Mouse (Mus musculus): ENCODE results near the gene Sltm. TPM values are rescaled to one million over a fixed set of nuclear protein-coding genes. Genes with fewer than 3 reads are reported as not detected.
A peak's percentile ranks its signal among the peaks of the same experiment; 100 is the strongest.
"Not testable (repeated sequence)": the region's sequence is repeated elsewhere in the genome, so short reads cannot be mapped to it uniquely, and the experiment has no call there.

Gene Sltm
- polyA plus RNA-seq (2012; rRNA removed) = 59.4 and 68.5 TPM in 2 replicates

- DNase-seq (ENCODE audit: extremely low spot score in 1 of 2, low spot score in 1 of 2) = peak; percentile 93 to 99
These were observed at the start of gene Sltm for GRCm38 (mm10) chr9:70542305-70543041. Gene Sltm (plus strand): TSS chr9:70542754.

DNA sequence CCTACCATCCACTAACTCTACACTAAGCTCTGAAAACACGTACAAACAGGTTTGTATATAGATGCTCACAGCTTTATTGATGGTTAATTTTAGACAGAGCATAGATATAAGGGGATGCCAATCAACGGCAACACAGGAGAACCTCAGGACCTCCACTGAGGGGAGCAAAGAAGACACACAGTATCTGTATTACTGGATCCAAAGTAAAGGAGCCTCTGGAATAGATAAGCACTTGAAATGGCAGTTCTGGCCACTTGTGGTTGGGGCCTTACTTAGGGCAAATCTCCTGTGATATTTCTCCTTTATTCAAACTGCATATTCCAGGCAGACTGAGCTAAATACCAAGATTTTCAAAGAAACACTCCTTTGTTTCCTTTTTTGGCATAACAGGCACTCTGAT, 49.5 kb upstream of the Sltm start:
- no peak for DNase-seq (ENCODE audit: extremely low spot score in 1 of 2, low spot score in 1 of 2)

GRCm38 (mm10) chr9:70496990-70497389, 45.6 kb upstream of the Sltm start:
- no peak for DNase-seq (ENCODE audit: extremely low spot score in 1 of 2, low spot score in 1 of 2)

GRCm38 (mm10) chr9:70502284-70503014, 40.1 kb upstream of the Sltm start:
- DNase-seq (ENCODE audit: extremely low spot score in 1 of 2, low spot score in 1 of 2) = no peak

DNA sequence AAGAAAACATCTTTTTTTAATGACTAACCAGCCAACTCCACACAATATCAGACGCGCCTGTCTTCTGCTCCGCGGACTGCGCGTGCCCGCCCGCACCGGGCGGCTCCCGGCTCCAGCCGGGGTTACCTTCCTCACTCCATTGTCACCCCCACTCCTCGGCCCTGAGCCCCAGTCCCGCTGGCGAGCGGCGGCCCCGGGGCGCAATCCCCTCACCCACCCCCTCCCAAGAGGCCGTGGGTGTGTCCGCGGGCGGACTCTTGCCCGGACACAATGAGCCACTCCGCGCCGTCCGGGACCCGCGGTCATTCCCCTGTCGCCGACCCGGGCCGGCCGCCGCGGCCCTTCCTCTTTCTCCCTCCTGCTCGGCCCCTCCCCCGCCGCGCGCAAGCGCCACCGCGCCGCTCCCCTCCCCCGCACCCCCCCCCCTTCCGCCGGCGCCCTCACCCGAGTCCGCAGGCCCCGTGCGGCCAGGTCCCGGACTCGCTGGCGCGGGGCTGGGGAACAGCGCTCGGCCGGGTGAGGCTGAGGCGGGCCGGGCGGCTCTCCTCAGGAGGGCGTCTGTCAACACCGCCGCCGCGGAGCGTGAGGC, 39.4 kb upstream of the Sltm start:
- DNase-seq (ENCODE audit: extremely low spot score in 1 of 2, low spot score in 1 of 2) = peak; percentile 5 to 37

DNA sequence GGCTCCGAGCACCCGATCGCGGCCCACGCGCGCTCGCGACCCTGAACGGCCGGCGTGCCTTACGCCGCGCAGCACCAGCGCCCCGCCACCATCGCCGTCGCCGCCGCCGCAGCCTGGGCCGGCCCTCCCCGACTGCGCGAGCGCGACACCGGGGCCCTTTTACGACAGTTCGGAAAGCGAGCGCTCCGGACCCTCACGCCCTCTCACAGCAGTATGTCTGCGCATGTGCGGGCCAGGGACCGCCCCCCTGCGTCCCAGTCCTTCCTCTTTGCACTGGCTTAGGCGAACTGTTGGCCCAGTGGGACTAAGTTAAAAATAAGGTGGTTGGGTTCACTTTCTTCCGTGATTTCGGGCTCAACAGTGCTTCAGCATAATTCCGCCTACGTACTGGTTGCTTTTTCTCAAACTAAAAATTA, 38.9 kb upstream of the Sltm start, which contains the start of gene Rnf111:
Gene Rnf111 (minus strand): TSS at position 100 of the 416 bp plus-strand sequence.
- peak; percentile 94 to 97 for DNase-seq (ENCODE audit: extremely low spot score in 1 of 2, low spot score in 1 of 2)

GRCm38 (mm10) chr9:70506186-70506585, 36.4 kb upstream of the Sltm start:
- DNase-seq (ENCODE audit: extremely low spot score in 1 of 2, low spot score in 1 of 2) = no peak

GRCm38 (mm10) chr9:70506787-70507186, 35.8 kb upstream of the Sltm start:
- no peak for DNase-seq (ENCODE audit: extremely low spot score in 1 of 2, low spot score in 1 of 2)

DNA sequence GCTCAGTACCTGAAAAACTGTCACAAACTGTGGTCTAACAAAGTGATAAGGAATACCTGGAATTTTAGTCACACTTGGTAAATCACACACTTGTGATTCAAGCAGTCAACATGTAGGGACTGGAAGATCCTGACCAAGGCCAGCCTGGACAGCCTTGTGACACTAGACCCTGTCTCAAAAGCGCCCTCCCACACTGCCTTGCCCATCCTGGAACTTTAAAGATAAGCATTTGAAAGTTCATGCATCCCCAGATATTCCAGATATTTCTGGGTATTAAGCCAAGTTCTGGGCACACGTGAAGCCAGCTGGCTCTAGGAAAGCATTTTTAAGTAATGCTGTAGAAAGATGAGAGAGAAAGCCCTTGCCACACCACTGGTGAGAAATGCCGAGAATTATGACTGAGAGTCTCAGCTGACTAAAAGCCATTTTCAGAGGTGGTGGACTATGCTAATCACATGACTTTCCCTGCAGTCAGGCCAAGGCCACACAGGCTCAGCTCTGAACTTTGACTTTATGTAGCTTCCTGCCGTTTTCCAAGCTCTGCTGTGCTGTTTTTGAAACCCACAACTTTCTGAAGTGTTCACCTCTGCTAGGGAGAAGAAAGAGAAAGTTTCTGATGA, 32.5 kb upstream of the Sltm start:
- no peak for DNase-seq (ENCODE audit: extremely low spot score in 1 of 2, low spot score in 1 of 2)

DNA sequence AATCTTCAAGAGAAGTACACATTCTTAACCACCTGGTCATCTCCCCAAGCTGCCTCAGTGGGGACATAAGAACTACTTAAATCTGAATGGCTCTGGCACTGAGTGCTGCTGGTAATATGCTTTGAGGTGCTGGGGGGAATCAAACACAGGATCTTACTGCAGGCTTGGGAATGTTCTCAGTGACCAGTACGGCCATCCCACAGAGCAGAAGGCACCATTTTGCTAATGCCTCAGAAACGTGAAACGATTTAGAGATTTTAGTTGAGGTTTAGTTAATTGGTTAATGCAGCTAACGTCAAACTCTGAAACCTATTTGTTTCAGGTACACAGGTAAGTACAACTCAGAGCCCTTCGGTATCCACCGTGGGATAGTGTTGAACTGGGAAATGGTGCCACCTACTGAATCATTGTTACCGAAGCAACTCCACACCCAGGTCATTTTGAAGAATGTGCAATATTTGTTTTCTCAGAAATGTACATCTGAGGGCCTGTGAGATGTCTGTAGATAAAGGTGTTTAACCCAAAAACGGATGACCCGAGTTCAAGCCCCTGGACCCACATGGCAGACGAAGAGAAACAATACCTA, 31.5 kb upstream of the Sltm start:
- DNase-seq (ENCODE audit: extremely low spot score in 1 of 2, low spot score in 1 of 2) = peak in 1 of 2 experiments; percentile 12

GRCm38 (mm10) chr9:70511681-70512080, 30.9 kb upstream of the Sltm start:
- no peak for DNase-seq (ENCODE audit: extremely low spot score in 1 of 2, low spot score in 1 of 2)

GRCm38 (mm10) chr9:70520651-70521050, 21.9 kb upstream of the Sltm start:
- no peak for DNase-seq (ENCODE audit: extremely low spot score in 1 of 2, low spot score in 1 of 2)

DNA sequence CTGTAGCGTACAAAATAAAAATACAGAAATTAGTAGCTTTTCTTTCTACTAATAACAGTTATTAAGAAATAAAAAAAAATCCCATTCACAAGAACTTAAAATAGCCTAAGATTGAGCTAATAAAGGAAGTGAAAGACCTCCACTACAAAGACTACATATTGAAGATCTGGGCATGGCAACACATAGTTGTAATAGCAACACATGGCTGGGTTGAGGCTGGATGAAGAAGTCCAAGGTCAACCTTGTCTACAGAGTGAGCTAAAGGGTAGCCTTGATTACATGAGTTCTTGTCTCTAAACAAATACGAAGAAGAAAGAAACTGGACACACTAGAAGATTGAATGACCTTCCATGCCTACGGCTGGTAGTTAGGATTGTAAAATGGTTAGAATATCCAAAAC, 18.7 kb upstream of the Sltm start:
- DNase-seq (ENCODE audit: extremely low spot score in 1 of 2, low spot score in 1 of 2) = no peak

- no peak for DNase-seq (ENCODE audit: extremely low spot score in 1 of 2, low spot score in 1 of 2)
These were observed 18.2 kb upstream of the Sltm start for GRCm38 (mm10) chr9:70524366-70524765.

DNA sequence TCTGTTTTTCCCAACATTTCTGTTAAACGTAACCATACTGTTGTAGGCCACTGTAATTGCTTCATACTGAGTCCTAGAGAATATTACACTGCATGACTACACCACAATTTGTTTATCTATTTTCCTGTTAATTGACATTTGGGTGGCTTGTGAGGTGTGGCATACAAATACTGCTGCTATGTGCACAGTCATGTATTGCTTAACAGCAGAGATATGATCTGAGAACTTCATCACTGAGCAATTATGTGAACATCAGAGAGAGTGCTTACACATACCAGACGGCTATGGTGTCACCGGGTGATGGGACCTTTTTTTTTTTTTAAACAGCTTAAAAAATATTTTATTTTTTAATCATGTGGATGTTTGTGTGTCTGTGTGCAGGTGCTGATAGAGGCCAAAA, 9.2 kb upstream of the Sltm start:
- DNase-seq (ENCODE audit: extremely low spot score in 1 of 2, low spot score in 1 of 2) = no peak

DNA sequence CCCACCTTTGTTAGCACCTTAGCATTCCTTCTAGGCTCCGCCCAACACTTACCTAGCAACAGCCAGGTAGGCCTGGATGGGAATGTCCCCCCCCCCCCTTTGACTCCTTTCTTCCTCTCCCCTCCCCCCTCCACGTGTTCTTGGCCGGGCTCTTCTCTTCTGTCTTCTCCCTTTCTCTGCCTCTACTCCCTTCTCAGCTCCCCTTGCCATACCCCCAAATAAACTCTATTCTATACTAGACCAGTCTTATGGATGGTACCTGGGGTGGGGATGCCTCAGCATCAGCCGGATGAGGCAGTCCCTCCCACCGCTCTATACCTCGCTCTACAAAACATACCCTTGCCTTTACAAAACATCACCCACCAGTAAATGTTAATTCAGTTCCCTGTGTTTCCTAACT, 970 bp upstream of the Sltm start:
- no peak for DNase-seq (ENCODE audit: extremely low spot score in 1 of 2, low spot score in 1 of 2)

DNA sequence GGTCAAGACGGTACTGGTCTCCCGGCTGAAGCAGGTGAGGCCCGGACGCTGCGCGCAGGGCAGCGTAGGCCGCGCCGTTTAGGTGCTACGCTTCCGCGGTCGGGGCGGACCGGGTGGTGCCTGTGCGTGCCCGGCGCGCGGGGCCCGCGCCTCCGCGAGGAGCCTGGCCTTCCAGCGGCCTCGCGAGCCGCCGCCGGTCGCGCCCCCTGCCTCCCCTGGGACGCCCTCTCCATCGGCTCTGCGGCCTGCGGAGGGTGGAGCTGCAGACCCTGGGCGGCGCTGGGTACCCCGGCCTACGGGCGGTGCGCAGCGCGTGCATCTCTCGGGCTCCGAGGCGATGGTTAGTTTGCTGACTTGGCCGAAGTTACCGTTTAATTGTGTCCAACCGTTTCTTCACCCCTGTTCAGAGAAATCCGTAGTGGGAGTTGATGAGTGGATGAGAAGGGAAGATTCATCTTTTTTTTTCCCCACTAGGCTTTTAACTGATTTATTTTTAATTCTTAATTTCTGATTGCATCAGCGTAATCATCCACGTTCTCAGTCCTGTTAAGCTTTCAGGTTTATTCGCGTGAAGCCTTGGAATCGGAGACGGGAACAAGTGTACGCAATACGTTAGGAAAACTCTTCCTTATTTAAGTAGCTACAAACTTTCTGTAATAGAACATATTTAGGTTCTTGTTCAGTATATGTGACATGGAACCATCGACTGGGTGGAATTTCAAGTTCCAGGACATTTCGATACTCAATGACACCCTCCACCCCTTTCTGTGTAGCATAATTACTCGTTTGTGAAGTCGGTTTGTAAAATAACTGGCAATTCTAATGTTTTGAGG, 710 bp downstream of the Sltm start:
- peak in 1 of 2 experiments; percentile 51 for DNase-seq (ENCODE audit: extremely low spot score in 1 of 2, low spot score in 1 of 2)

- no peak for DNase-seq (ENCODE audit: extremely low spot score in 1 of 2, low spot score in 1 of 2)
These were observed 1.4 kb downstream of the Sltm start for GRCm38 (mm10) chr9:70543985-70544384.

DNA sequence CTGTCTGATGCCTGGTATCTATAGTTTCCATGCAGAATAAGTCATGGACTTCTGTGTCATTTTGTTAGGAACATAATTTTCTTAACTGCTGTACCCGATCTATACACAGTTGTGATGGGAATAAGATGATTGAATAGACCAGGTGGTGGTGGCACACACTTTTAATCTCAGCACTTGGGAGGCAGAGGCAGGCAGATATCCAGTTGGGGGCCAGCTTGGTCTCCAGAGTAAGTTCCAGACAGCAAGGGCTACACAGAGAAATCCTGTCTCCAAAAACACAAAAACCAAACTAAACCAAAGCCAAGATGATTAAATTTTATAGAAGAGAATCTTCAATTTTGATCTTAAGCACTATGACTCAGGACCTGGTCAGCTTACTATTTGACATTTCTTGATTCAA, 2.3 kb downstream of the Sltm start:
- DNase-seq (ENCODE audit: extremely low spot score in 1 of 2, low spot score in 1 of 2) = no peak

GRCm38 (mm10) chr9:70546576-70546975, 4.0 kb downstream of the Sltm start:
- DNase-seq (ENCODE audit: extremely low spot score in 1 of 2, low spot score in 1 of 2) = not testable (repeated sequence)
